Mouse (Mus musculus) bone marrow, adult 2 months (tissue): Measurements from ENCODE around the gene Psma4.

Experiments
- CTCF ChIP-seq: fragments of 200-500 bp; IDR thresholded peaks from 2 replicates; pipeline ENCODE4 v1.5.1; 2011; ENCODE audit warnings: low read length, control low read depth; ENCODE audit not compliant: control insufficient read depth, insufficient read depth
- POLR2A ChIP-seq: fragments of 200-500 bp; IDR thresholded peaks from 2 replicates; pipeline ENCODE4 v1.6.1; 2011; ENCODE audit warnings: low read depth, mild to moderate bottlenecking, control low read depth, low read length, borderline replicate concordance; ENCODE audit not compliant: control insufficient read depth

DNA sequence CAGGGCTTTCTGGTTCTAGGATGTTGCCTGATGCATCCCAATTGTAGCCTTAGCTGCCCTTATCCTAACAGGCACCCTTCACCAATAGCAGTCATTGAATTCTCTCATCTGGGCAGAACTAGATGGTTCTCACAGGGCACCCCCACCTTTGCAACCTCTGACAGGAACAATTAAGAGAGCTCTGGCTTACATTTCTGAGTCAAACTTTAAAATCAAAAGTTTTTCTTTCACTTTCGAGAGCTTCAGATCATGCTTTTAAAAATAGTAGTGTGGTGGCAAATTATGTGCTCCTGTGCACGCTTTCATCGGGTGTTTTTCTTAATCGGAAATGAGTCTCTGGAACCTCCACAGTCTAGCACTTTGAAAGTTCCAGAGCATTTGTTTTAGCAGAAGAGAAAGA lies 10.5 kb downstream of the Psma4 start:
- TF ChIP-seq CTCF (no peak), POLR2A (no peak)
